Mouse (Mus musculus) testis, adult 2 months (tissue): ENCODE measurements around the gene Gm17606.

ENCODE experiments used
- CTCF ChIP-seq: fragments of 200-500 bp; IDR thresholded peaks from 2 replicates; pipeline ENCODE4 v1.5.1; 2012; ENCODE audit warnings: low read depth, mild to moderate bottlenecking, inconsistent platforms, low read length, moderate library complexity; ENCODE audit not compliant: control insufficient read depth, insufficient read depth, insufficient replicate concordance
- POLR2A ChIP-seq: fragments of 200-500 bp; IDR thresholded peaks from 2 replicates; pipeline ENCODE4 v1.6.1; 2012; ENCODE audit warnings: low read depth, mild to moderate bottlenecking, inconsistent platforms, low read length, moderate library complexity; ENCODE audit not compliant: control insufficient read depth

GRCm38 (mm10) chr14:54687251-54687650 lies 46.5 kb downstream of the Gm17606 start:
- no peak for TF ChIP-seq CTCF
- no peak for TF ChIP-seq POLR2A
